Mouse (Mus musculus) heart, embryonic 14.5 days (tissue): Measurements from ENCODE around the gene Ifna15. TPM values are rescaled to one million over a fixed set of nuclear protein-coding genes. Genes with fewer than 3 reads are reported as not detected.
A peak's percentile ranks its signal among the peaks of the same experiment; 100 is the strongest.
"Not testable (repeated sequence)": the region's sequence is repeated elsewhere in the genome, so short reads cannot be mapped to it uniquely, and the experiment has no call there.

Experiments used
- ATAC-seq: fragments of 200-750 bp; cut with Nextera tagmentation; 2 replicates; pipeline ENCODE4 v1.8.0; 2017; ENCODE audit warnings: low read depth, moderate TSS enrichment; ENCODE audit not compliant: insufficient number of reproducible peaks, insufficient read depth, low FRiP score
- H3K27ac ChIP-seq, 2 experiments: fragments of 200-500 bp in 1 of 2; fragments of 300-500 bp in 1 of 2; sonication (generic) in 1 of 2; replicated peaks in 1 of 2; 2 replicates each; pipeline ENCODE4 v1.5.1; 2012 to 2014; ENCODE audit warnings: low read depth in 2 of 2, low read length in 2 of 2, control low read depth in 1 of 2, mild to moderate bottlenecking in 1 of 2, mixed read lengths in 1 of 2; ENCODE audit not compliant: control insufficient read depth in 1 of 2, insufficient read depth in 1 of 2
- H3K27me3 ChIP-seq: fragments of 300-500 bp; sonication (generic); 2 replicates; pipeline ENCODE4 v1.6.1; 2014; ENCODE audit warnings: mild to moderate bottlenecking, low read length, control low read depth; ENCODE audit not compliant: control insufficient read depth, insufficient read depth
- H3K36me3 ChIP-seq: fragments of 300-500 bp; sonication (generic); 2 replicates; pipeline ENCODE4 v1.6.1; 2014; ENCODE audit warnings: mild to moderate bottlenecking, control low read depth, low read length, mixed read lengths; ENCODE audit not compliant: control insufficient read depth, insufficient read depth
- H3K4me1 ChIP-seq, 2 experiments: fragments of 200-500 bp in 1 of 2; fragments of 300-500 bp in 1 of 2; sonication (generic) in 1 of 2; 2 replicates each; pipeline ENCODE4 v1.6.1; 2012 to 2014; ENCODE audit warnings: low read length in 2 of 2, control low read depth in 1 of 2, mixed read lengths in 1 of 2; ENCODE audit not compliant: control insufficient read depth in 2 of 2, insufficient read depth in 2 of 2
- H3K4me2 ChIP-seq: fragments of 300-500 bp; sonication (generic); 2 replicates; pipeline ENCODE4 v1.6.1; 2014; ENCODE audit warnings: mild to moderate bottlenecking, low read length
- H3K4me3 ChIP-seq, 2 experiments: fragments of 200-500 bp in 1 of 2; fragments of 300-500 bp in 1 of 2; sonication (generic) in 1 of 2; 2 replicates each; pipeline ENCODE4 v1.5.1; 2012 to 2014; ENCODE audit warnings: low read length in 2 of 2, mild to moderate bottlenecking in 2 of 2, control low read depth in 1 of 2, low read depth in 1 of 2, moderate library complexity in 1 of 2; ENCODE audit not compliant: control insufficient read depth in 1 of 2, insufficient read depth in 1 of 2
- H3K9ac ChIP-seq: fragments of 300-500 bp; sonication (generic); 2 replicates; pipeline ENCODE4 v1.6.1; 2014; ENCODE audit warnings: mild to moderate bottlenecking, low read length
- H3K9me3 ChIP-seq: fragments of 300-500 bp; sonication (generic); 2 replicates; pipeline ENCODE4 v1.6.1; 2016; ENCODE audit warnings: low read length, control low read depth; ENCODE audit not compliant: control insufficient read depth
- WGBS: fragments of 180-500 bp; shearing (Covaris S2); extraction: QIAGEN DNeasy Blood & Tissue Kit; methylation state at CpG from one replicate; pipeline ENCODE4 v1.1.7; 2014; 5-methylcytosine and 5-hydroxymethylcytosine counted together
- polyA plus RNA-seq: library from polyadenylated mRNA; unstranded; fragments of >200 nt; fragmentation: Nextera tagmentation; extraction: Ambion mirVana; gene quantifications from 2 replicates; pipeline ENCODE4 v1.2.1, GENCODE M21; 2014

Ifna15 gene
- polyA plus RNA-seq = not detected in 2 replicates

- not testable (repeated sequence) for ATAC-seq
Observed at GRCm38 (mm10) chr4:88558145-88558544, at the start of gene Ifna15. Gene Ifna15 (minus strand): TSS chr4:88558245.

GRCm38 (mm10) chr4:88603276-88603675 is 45.2 kb upstream of the Ifna15 start, which contains the start of gene Ifna12:
Gene Ifna12 (minus strand): TSS chr4:88603376.
- Histone ChIP-seq H3K9me3 (no peaks in the 10 kb centered on the region), H3K27me3 (no peaks in the 10 kb centered on the region), H3K4me2 (no peak within 1 kb of the TSS), H3K27ac (no peak within 1 kb of the TSS), H3K36me3 (no peaks in the 10 kb centered on the region), H3K4me1 (no peaks in the 10 kb centered on the region), H3K4me3 (no peak within 1 kb of the TSS), H3K9ac (no peak within 1 kb of the TSS)
- no peak for ATAC-seq

More at GRCm38 (mm10) chr4:88558145-88558544, at the start of gene Ifna15:
- H3K27me3 ChIP-seq, H3K9me3 ChIP-seq, H3K27ac ChIP-seq, H3K4me2 ChIP-seq, H3K4me3 ChIP-seq, H3K4me1 ChIP-seq, H3K36me3 ChIP-seq, H3K9ac ChIP-seq: not testable (repeated sequence)

GRCm38 (mm10) chr4:88592285-88592684 is 34.2 kb upstream of the Ifna15 start, which contains the start of gene Ifna9:
Gene Ifna9 (minus strand): TSS chr4:88592385.
- ATAC-seq = no peak
- no peak within 1 kb of the TSS for H3K9ac ChIP-seq

GRCm38 (mm10) chr4:88571698-88572097 is 13.7 kb upstream of the Ifna15 start, which contains the start of gene Ifna14:
Gene Ifna14 (minus strand): TSS chr4:88571798.
- H3K4me3 ChIP-seq = no peak within 1 kb of the TSS
- no peak for ATAC-seq
- H3K9ac ChIP-seq = no peak within 1 kb of the TSS
- H3K27me3 ChIP-seq = no peaks in the 10 kb centered on the region
- no peaks in the 10 kb centered on the region for H3K9me3 ChIP-seq
- H3K4me1 ChIP-seq = no peaks in the 10 kb centered on the region
- WGBS = 93% methylated on average over 1 of the region's 1 CpGs
- no peak within 1 kb of the TSS for H3K27ac ChIP-seq
- no peak within 1 kb of the TSS for H3K4me2 ChIP-seq
- no peaks in the 10 kb centered on the region for H3K36me3 ChIP-seq

More at GRCm38 (mm10) chr4:88592285-88592684, 34.2 kb upstream of the Ifna15 start, which contains the start of gene Ifna9:
- H3K36me3 ChIP-seq = no peaks in the 10 kb centered on the region
- H3K4me3 ChIP-seq = no peak within 1 kb of the TSS
- no peaks in the 10 kb centered on the region for H3K9me3 ChIP-seq
- no peak within 1 kb of the TSS for H3K27ac ChIP-seq
- H3K4me2 ChIP-seq = no peak within 1 kb of the TSS
- no peaks in the 10 kb centered on the region for H3K4me1 ChIP-seq
- H3K27me3 ChIP-seq = no peaks in the 10 kb centered on the region
- 74% methylated on average over 1 of the region's 1 CpGs for WGBS

GRCm38 (mm10) chr4:88561791-88562190 is 3.7 kb upstream of the Ifna15 start:
- Histone ChIP-seq H3K9ac (no peak overlapping the region), H3K4me1 (no peaks in the 10 kb centered on the region), H3K27ac (no peak overlapping the region), H3K36me3 (no peaks in the 10 kb centered on the region), H3K27me3 (no peaks in the 10 kb centered on the region), H3K9me3 (no peaks in the 10 kb centered on the region), H3K4me2 (no peak overlapping the region), H3K4me3 (no peak overlapping the region)
- WGBS = 95% methylated on average over 1 of the region's 1 CpGs
- ATAC-seq = no peak

- Histone ChIP-seq H3K9ac (peak overlapping the region; percentile 64), H3K36me3 (no peaks in the 10 kb centered on the region), H3K4me1 (peaks cover 0 to 3% of the 10 kb centered on the region in 2 experiments; a peak in 2 of 4 replicates), H3K27ac (no peak overlapping the region), H3K27me3 (no peaks in the 10 kb centered on the region), H3K4me3 (peak overlapping the region; percentile 40 to 49), H3K4me2 (peak overlapping the region; percentile 82), H3K9me3 (no peaks in the 10 kb centered on the region)
- 0 out of 2 replicates have a peak, but pooled peaks have one; percentile 39 for ATAC-seq
- 26% methylated on average over 22 of the region's 22 CpGs for WGBS
Observed at GRCm38 (mm10) chr4:88550161-88550945, 7.7 kb downstream of the Ifna15 start.

GRCm38 (mm10) chr4:88547986-88548385 is 10.1 kb downstream of the Ifna15 start:
- 79% methylated on average over 1 of the region's 1 CpGs for WGBS

More at GRCm38 (mm10) chr4:88547986-88548385, 10.1 kb downstream of the Ifna15 start:
- Histone ChIP-seq H3K9ac (no peak overlapping the region), H3K4me1 (peaks cover 0 to 3% of the 10 kb centered on the region in 2 experiments; a peak in 2 of 4 replicates), H3K27ac (no peak overlapping the region), H3K9me3 (no peaks in the 10 kb centered on the region), H3K4me3 (no peak overlapping the region), H3K27me3 (no peaks in the 10 kb centered on the region), H3K36me3 (no peaks in the 10 kb centered on the region), H3K4me2 (no peak overlapping the region)
- ATAC-seq = no peak
